Mouse (Mus musculus): ENCODE measurements around the gene Gm9195.

DNA sequence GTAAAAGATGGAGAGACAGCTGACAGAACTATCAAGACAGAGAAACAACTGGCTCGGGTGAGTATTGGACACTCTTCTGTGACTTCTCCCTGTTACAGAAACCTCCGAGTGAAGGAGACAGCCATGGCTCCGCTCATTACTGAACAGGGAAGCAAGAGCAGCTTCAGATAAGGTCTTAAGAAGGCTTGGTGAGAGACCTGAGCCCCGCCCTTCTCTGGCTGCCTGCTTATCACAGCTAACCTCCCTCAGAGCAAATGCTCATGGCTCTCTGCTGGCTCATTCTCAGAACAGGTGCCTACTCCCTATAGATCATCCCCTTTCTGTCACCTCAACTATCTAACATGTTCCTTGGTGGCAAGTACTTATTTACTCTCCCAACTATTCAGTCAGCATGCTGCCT is 23.2 kb downstream of the Gm9195 start:
- TF ChIP-seq CTCF (IDR thresholded peaks at IDR 0.05; ENCODE audit: insufficient read depth, low read depth, low read length): no peak
- no peak for TF ChIP-seq POLR2A (IDR thresholded peaks at IDR 0.05; ENCODE audit: insufficient read depth, low read depth, low read length)
